Mouse (Mus musculus): ENCODE results near the gene Ntrk3.

Gene Ntrk3

GRCm38 (mm10) chr7:78623686-78624085 is 114.1 kb downstream of the Ntrk3 start:
- DNase-seq (ENCODE audit: low read depth) = no peak

DNA sequence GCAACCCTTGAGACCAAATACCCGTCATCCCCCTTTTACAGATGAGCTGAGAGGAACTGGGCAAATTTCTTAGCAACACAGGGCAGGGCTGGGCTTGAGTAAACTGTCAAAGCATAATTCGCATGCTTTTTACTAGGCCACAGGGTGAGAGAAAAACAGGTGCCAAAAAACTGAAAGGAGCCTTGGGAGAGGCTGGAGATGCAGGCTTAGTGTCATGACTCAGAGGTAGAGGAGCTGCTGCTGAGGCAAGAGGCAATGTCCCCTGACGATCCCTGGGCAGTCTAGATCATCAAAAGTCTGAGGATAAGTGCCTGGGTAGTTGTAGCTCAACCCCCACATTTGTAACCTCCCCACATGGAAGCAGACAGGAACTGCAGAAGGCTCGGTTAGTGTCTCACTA is 116.7 kb downstream of the Ntrk3 start:
- DNase-seq (ENCODE audit: low read depth) = no peak

- no peak for DNase-seq (ENCODE audit: low read depth)
Measured at GRCm38 (mm10) chr7:78619818-78620577, 117.8 kb downstream of the Ntrk3 start.

- no peak for DNase-seq (ENCODE audit: low read depth)
Measured at GRCm38 (mm10) chr7:78605538-78606130, 132.2 kb downstream of the Ntrk3 start.

DNA sequence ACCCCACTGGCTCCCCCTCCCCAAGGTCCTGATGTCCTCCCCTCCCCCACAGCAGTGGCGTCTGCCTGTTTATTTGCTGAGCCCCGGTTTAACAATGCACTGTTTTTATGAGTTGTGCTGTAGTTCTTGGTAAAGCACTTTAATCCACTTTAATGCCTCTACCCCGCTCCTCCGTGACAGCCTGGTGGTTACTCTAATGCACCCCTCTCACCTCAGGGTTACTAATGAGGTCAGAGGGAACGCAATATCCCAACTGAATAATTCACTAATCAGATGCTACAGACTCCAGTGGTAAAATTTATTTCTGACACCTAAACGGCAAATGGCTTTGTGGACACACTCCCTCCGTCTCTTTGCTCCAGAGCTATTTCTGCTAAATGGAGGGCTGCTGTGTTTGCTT is 133.9 kb downstream of the Ntrk3 start:
- no peak for DNase-seq (ENCODE audit: low read depth)

DNA sequence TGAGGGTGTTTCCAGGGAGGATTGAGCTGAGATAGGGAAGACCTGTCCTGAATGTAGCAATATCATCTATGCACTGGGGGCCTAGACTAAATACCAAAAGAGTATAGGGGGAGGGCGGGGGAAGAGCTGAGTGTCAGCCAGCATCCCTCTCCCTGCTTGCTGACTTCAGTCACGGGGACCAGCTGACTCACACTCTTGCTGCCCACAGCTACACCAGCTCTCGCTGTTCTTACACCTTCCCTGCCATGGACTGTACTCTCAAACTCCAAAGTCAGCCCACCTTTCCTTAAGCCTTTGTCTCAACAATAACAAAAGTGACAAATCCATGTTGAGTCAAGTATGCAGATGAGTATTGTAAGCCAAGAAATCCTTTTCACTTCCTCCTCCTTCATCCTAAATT is 136.0 kb downstream of the Ntrk3 start:
- no peak for DNase-seq (ENCODE audit: low read depth)

GRCm38 (mm10) chr7:78600886-78601285 is 136.9 kb downstream of the Ntrk3 start:
- DNase-seq (ENCODE audit: low read depth) = no peak

DNA sequence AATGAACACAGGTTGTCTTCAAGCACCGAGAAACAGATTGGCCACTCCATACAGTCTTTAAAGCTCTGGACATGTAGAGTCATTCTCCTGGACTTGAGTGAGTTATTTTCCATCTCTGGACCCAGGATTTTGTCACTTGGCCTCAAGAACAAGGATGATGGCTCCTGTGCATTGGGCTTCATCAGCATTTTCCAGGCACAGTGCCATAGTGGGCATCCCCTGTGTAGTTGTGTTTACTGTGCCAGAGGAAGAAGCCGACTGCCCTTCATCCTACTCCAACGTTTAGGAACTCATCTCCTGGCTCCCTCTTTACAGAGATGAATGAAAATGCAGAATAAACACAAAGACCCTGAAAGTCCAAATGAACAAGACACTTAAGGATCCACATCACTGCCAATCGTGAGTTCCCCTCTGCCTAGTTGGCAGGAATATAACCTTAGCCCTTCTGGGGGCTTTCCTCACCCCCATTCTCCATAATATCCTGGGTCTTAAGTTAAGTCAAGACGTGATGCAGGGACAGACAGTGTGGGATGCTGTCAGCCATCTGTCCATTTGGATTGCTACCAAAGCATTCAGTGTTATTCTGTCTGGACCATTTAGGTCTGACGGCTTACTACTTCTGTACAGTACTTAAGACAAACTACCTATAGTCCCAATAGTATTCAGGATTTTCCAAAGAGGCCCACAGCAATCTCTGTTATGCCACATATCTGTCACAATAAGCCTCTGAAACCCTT is 137.7 kb downstream of the Ntrk3 start:
- DNase-seq (ENCODE audit: low read depth) = no peak

- DNase-seq (ENCODE audit: low read depth) = no peak
Measured at GRCm38 (mm10) chr7:78598147-78598546, 139.7 kb downstream of the Ntrk3 start.

DNA sequence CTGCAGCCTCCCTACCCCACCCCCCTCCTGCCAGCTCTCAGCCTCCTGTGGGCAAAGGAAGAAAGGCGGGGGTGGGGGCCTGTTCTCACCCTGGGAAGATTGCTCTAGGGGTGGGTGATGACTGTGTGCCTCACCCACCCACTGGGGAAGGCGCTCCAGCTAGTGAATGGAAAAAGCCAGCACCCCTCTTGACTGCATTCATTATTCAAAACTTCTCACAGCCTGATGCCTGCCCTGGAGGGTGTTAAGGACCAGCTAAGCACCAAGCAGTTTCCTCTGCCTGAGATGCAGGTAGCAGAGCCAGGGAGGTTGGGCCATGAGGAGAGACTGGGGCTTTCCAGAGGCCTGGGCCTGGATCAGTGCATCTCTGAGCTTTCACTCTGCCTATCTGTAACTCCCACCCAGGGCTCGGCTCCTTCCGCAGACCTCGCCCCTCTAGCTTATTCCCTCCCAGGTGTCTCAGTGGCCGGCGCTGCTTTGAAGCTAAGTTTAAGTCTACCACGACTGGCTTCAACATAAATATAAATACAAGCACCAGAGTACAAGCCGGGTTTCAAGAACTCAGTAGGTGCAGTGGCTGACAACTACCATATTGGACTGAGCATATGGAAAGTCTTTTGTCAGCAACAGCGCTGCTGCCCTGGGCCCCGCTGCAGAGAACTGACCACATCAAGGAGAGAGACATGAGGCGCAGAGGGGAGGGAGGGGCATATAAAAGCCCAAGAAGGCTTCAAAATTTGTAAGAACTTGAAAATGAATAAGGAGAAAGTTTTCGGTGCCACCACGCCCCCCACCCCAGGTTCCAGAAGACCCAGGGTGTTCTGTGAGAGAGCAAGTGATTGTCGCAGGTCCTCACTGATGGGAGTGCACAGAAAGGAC is 140.3 kb downstream of the Ntrk3 start:
- DNase-seq (ENCODE audit: low read depth) = no peak

- no peak for DNase-seq (ENCODE audit: low read depth)
Measured at GRCm38 (mm10) chr7:78596556-78596955, 141.3 kb downstream of the Ntrk3 start.

DNA sequence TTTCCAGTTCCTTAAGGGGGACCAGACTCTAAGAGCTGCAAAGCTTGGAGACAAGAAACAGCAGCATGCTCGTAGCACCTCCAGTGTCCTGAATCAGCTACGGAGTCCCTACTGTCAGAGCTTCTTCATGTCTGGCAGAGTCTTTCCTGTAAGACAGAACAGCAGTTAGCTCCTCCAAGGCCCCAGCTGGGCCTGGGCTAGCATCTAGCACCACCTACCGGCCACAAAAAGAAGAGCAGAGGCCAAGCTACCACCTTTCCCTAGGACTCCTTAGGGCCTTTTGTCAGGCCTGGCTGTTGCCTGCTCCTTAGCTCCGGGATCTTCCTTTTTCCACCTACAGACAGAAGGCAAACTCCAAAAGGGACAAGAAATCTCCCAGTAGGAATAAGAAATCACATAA is 141.9 kb downstream of the Ntrk3 start:
- peak; percentile 22 for DNase-seq (ENCODE audit: low read depth)

GRCm38 (mm10) chr7:78592948-78593347 is 144.9 kb downstream of the Ntrk3 start:
- DNase-seq (ENCODE audit: low read depth) = no peak

GRCm38 (mm10) chr7:78592172-78592571 is 145.6 kb downstream of the Ntrk3 start:
- no peak for DNase-seq (ENCODE audit: low read depth)

DNA sequence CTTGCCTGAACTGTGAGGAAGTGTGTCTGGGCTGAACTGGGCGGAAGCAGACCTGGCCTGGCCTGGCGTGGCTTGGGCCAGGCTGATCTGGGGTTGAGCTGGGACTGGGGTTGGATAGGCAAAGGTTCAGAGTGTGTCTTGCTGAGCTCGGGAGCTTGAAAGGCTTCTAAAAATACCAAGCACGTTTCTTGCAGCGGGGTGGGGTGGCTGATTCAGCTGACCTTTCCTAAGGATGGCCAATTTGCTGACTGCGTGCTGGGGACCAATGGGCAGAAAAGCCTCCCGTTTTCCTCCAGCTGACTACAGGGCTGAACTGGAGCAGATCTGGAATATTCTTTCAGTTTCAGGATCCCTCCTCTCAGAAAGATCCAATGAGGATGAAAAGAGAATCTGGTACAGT is 148.0 kb downstream of the Ntrk3 start:
- no peak for DNase-seq (ENCODE audit: low read depth)

- no peak for DNase-seq (ENCODE audit: low read depth)
Measured at GRCm38 (mm10) chr7:78586800-78587199, 151.0 kb downstream of the Ntrk3 start.

DNA sequence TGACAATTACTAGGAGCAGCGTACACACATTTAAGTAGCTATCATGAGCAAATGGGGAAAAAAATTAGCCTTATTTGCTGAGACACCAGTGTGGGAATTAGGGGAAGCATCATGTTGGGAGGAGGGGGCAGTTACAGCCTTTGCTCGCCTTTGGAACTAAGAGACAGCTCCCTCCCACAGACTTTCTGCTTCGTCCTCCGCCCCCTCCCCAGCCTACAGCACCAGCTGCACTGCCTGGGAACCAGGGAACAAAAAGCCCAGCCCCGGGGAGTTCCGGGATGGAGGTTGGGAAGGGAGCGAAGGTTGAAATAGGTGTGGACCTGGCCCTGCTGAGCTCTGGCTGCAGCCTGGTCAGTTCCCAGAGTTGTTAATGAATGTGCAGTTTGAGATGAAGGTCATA is 151.9 kb downstream of the Ntrk3 start:
- DNase-seq (ENCODE audit: low read depth) = no peak

DNA sequence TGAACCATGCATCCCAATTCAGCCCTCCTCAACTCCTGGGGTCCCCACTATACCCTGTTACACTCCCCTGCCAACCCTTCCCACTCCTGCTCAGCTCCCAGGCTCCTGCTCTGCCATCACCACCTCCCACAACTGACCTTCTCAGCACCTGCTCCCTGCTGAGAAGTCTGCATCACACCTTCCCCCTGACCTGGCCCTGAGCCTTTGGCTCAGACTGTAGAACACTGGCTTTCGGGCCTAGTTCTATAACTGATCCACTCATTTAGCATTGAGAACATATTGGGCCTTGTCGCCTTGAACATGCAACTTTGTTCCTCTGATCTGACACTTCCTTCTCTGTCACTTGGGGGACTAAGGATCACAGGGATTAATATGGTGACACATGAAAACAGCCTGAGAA is 152.9 kb downstream of the Ntrk3 start:
- DNase-seq (ENCODE audit: low read depth) = no peak

DNA sequence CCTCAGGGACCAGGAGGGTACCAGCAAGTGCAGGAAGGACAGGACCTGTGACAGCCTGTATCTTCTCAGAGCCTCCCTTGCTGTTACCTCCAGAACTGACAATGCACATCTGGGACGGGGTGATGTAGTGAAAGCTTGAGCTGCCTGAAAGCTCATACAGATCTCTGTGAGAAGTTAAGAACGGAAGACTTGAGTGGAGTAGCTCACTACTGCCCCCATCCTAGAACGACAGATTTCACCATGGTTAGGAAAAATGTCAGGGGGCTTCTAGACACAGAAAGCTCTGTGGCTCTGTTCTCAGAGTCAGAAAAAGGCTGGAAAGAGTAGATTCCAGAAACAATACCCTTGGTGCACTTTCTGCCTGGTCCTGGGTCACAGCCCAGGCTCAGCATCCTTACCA is 153.3 kb downstream of the Ntrk3 start:
- no peak for DNase-seq (ENCODE audit: low read depth)

DNA sequence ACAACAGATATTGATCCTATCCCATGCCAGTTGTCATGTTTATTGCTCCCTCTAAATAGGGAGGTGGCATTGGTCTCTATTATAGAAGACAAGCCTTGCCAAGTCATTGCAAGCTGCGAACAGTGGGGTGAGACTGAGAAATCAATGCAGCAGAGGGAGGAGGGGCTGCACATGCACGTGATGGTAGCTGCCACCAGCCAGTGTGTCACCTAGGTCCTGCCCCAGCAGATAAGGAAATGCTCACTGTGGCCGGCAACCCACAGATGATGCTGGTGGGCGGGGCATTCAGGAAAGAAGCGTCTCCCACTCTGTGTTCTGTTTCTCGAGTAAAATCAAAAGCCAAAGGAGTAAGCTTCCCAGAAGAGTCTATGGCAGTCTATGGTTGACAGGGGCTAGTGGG is 154.1 kb downstream of the Ntrk3 start:
- no peak for DNase-seq (ENCODE audit: low read depth)

- DNase-seq (ENCODE audit: low read depth) = no peak
Measured at GRCm38 (mm10) chr7:78581341-78581740, 156.5 kb downstream of the Ntrk3 start.

Measured in fibroblast of lung, adult 2 months (primary cell).